Mouse (Mus musculus) adrenal gland, adult 8-10 months (tissue): ENCODE measurements around the gene Clec2l. TPM values are rescaled to one million over a fixed set of nuclear protein-coding genes. Genes with fewer than 3 reads are reported as not detected.
A peak's percentile ranks its signal among the peaks of the same experiment; 100 is the strongest.
"Not testable (repeated sequence)": the region's sequence is repeated elsewhere in the genome, so short reads cannot be mapped to it uniquely, and the experiment has no call there.

ENCODE experiments used
- DNase-seq: peaks from one replicate; pipeline ENCODE4 v3.0.0; 2022
- total RNA-seq, 4 experiments: library from RNA; stranded (reverse); gene quantifications; 2 replicates each; pipeline ENCODE4 v1.2.4; 2022

Gene Clec2l
- 10 to 100 TPM in 1 of 4 experiments, 1 to 10 TPM in 3; 1.8 to 11.3 (median 3.1) TPM for total RNA-seq

DNA sequence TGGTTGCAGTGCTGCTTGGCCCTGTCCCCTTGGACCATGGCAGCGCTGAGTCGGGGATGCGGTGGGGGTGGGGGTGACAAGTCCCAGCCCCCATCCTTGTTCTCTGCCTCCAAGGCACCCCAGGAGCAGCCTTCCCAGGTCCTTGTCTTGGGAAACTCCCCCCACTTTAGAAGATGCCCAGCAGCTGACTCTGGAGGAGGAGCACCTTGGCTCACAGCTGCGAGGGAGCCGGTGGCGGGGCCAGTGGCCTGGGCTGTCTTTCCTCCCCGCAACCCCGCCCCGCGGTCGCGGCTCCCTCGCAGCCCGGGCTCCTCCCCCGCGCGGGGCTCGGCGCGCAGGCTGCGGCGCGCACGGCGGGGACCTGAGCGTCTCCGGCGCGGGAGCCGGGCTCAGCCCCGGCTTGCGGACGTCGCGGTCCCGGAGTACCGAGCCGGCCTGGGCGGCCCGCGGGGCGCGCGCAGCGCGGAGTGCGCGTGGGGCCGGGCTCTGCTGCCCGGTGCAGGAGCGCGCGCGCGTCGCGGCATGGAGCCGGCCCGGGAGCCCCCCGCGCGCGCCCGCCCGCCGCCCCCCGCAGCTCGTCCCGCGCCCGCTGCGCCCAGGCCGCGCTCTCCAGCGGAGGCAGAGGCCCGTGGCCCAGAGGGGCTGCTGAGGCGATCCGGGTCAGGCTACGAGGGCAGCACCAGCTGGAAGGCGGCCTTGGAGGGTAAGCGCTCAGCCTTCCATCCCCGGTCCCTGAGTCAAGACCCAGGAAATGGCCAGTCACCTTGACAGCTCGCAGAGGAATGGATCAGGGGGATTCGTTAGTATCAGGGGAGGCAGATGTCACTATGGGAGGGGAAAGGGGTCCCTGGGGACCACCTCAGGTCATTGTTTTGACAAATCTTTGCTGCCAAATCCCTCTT lies at the start of gene Clec2l:
TSS of gene Clec2l (plus strand) at position 356 of the 902 bp plus-strand sequence.
- no peak for DNase-seq

DNA sequence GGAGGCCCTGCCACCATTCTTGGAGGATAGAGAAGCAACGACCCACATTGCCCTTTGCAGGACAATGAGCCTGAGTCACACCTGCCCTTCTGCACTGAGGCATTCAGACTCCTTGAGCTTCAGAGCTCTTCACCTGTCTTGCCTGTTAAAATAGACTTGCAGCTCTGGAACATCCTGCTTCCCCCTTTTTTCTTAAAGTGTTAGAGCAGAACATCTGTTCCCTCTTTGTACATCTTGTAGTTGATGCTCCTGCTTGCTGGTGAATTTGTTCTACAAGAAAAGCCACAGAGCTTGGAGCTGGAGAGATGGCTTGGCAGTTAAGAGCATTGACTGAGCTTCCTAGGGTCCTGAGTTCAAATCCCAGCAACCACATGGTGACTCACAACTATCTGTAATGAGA lies 40.5 kb upstream of the Clec2l start:
- DNase-seq = no peak

DNA sequence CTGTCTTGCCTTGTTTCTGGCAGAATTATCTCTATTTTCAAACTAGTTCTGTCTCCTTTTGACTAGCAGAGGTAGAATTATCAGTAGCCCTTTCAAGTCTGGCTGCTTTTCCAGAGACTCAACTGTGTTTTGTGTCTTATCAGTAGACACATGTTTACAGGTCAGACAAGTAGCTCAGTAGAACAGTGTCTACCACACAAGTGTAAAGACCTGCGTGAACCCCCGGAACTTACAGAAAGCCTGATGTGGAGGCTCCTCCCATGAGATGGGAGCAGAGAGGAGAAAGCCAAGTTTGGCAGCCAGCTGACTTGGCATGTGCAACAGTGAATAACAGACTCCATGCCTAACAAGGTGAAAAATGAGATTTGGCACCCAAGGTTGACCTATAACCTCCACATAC lies 39.4 kb upstream of the Clec2l start:
- DNase-seq = no peak

DNA sequence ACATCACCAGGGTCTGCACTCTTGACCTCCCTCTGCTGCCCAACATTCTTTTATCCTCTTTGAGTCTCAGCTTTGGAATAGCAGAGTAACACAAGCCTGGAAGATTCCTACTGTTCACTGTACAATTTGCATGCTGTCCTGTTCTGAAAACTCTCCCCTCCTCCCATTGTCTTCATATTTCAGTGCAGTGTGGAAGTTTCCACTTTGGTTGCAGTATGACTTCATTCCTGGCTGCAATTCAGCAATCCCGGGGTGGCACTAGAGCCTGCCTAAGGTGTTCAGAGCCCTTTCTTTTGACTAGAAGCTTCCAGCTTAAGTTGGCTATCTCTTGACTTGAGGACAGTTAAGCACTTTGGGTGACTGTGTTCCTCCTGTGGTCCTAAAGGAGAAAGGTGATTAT lies 38.4 kb upstream of the Clec2l start:
- no peak for DNase-seq

DNA sequence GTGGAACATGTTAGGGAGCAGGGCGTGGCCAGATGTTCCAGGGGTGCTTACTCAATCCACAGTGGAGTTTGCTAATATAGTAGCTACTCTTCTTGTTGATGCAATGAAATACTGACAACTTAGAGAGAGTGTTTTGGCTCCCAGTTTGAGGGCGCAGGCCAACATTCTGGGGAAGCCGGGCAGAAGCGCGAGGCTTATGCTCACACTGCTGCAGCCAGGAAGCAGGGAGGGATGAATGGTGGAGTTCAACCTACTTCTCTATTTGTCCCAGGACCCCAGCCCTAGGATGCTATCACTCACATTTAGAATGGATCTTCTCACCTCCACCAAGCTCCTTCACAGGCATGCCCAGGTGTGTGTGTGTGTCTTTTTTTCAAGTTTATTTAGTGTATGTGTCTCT lies 36.8 kb upstream of the Clec2l start:
- DNase-seq = no peak

DNA sequence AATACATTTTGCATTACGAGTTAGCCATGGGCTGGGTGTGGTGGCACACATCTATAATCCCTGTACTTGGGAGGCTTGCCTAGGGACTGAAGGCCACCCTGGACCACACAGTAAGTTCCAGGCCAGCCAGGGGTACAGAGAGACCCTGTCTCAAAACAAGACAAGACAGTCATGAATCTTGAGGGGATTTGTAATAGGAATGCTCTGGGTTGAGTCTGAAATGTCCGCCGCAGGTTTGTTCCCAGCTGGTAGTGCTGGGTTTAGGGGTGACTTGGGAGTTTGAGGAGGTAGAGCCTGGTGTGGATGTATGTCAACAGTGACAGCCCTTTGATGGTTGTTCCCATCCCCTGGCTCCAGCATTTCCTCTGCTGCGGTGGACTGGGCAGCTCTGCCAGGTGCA lies 35.8 kb upstream of the Clec2l start:
- no peak for DNase-seq

DNA sequence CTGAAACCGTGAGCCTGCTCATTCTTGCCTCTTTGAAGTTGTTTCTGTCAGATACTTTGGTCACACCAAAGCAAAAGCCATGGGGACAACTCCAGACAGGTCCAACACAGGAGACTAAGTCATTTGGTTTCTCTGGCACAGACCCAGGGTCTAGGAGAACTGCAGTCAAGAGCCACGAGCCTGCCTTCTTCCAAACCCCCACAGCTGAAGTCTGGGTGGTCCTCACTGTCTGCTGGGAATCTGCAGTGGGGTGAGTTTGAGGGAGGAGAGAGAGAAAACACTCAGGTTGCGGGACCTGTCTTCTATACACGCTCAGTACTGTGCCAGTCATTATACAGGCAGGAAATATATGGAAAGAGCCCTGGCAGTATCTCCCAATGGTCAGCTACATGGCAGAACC lies 35.4 kb upstream of the Clec2l start:
- no peak for DNase-seq

- DNase-seq = no peak
Measured at GRCm38 (mm10) chr6:38629556-38629955, 33.3 kb upstream of the Clec2l start.

GRCm38 (mm10) chr6:38632826-38633225 lies 30.0 kb upstream of the Clec2l start:
- DNase-seq = no peak

- no peak for DNase-seq
Measured at GRCm38 (mm10) chr6:38634461-38634860, 28.4 kb upstream of the Clec2l start.

DNA sequence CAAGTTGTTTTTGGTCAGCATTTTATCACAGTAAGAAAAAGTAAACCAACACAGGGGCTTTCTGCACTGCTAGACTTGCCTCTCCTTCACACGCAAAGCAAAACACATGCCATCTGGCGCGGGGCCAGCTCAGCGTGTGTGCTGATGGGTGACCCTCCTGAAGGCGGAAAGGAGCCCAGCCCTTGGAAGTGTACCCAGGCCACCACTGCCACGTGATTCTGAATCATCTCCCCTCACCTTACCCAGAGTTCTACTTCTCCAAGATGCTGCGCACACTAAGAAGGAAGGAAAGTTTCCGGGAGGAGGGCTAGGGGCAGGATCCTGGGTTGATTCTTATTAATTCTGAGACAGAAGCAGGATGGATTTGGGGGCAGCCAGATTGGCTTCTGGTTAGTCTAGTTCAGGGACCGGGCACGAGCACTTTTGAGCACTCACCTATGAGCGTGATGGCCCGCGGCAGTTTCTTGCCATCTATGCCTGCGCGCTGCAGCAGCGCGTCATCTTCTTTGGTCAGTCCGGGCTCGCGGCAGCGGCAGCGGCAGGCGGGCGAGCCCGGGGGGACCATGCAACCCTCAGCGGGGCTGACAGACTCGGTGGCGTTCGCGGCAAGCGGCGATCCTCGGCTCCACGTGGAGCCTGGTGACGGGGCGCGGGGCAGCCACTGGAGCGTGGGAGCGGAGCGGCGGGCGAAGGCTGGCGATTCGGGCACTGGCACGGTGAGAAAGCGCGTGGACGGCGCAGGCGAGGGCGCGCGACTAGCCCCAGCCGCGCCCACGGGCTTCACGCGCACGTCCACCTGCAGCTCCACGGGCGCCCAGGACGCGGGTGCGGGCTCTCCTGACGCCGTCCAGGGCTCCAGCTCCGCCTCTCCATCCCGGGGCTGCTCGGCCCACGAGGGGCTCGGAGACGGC lies 26.7 kb upstream of the Clec2l start:
- no peak for DNase-seq

- peak; percentile 78 for DNase-seq
Measured at GRCm38 (mm10) chr6:38636852-38637618, 25.8 kb upstream of the Clec2l start, which contains the start of gene Klrg2. Klrg2 (minus strand) TSS chr6:38637242.

- no peak for DNase-seq
Measured at GRCm38 (mm10) chr6:38640401-38640800, 22.5 kb upstream of the Clec2l start.

DNA sequence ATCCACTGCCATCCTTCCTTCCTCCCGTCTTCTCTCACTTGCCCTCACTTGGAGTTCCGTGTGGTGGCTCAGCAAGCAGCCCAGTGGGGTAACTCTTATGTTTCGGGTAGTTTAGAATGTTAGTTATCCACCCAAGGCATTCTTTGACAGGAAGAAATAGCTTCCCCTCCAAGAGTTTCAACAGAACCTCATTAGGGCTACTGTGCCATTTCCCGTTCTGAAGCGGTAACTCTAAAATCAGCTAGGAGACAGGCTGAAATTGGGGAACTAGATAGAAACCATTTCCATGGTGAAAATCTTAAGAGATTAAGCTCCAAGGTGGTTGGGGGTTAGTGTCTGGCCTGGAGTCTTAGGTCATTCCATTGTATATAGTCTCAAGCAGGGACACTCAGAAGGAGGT lies 21.6 kb upstream of the Clec2l start:
- DNase-seq = no peak

GRCm38 (mm10) chr6:38641645-38642044 lies 21.2 kb upstream of the Clec2l start:
- no peak for DNase-seq

DNA sequence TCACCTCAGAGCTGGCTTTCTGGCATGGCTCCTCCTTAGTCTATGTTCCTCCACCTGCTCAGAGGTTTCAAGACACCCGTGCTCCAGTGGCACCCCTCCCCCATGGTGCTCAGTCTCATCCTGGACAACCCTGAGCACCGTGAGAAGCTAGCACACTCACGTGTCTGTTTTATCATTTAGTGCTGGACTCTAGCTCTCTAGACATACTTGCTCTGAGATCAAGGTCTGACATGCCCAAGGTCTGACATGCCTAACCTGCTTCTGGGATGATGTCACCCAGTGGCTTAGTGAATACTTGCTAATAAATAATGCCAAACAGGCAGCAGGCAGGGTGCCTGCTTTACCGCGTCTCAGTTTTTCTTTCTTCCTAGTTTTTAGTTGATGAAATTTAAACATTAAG lies 20.3 kb upstream of the Clec2l start:
- DNase-seq = peak; percentile 60

DNA sequence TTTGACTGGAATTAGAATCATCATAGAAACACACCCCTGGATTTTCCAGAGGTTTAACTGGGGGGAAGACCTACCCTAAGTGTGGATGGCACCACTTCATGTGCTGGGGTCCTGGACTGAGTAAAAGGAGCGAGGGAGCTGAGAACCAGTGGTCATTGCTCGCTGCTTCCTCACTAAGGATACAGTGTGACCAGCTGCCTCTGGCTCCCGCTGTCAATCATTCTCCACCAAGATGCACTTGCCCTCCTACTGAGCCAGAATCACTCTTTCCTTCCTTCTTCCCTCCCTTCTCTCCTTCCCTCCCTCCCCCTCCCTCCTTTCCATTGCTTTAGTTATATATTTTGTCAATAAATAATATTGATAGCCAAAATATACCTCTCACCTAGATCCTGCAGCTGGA lies 19.8 kb upstream of the Clec2l start:
- no peak for DNase-seq

DNA sequence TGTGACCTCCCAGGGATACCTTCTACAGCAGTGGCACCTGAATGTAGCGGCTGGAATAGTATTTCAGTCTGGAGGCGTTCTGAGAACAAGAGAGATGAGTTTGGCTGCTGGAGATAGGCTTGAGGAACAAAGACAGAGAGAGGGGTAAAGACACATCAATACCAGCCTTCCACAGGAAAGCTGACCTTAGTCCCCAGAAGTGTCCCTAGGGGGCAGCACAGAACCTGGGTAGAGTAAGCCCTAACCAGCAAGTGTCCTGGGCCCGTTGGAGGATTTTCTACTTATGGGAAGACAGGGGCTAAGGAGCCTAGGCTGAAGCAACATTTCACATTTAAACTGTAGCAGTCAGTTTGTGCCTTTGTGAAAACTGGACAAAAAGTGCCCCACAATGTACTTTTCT lies 13.3 kb upstream of the Clec2l start:
- DNase-seq = no peak

GRCm38 (mm10) chr6:38650263-38650937 lies 12.5 kb upstream of the Clec2l start:
- DNase-seq = peak; percentile 41

GRCm38 (mm10) chr6:38661626-38662025 lies 1.2 kb upstream of the Clec2l start:
- DNase-seq = no peak

- no peak for DNase-seq
Measured at GRCm38 (mm10) chr6:38669580-38669979, 6.7 kb downstream of the Clec2l start.

- DNase-seq = not testable (repeated sequence)
Measured at GRCm38 (mm10) chr6:38670488-38670887, 7.6 kb downstream of the Clec2l start.
